Mouse (Mus musculus) G1E-ER4 (cell line): Measurements from ENCODE around the gene Nudt5. TPM values are rescaled to one million over a fixed set of nuclear protein-coding genes. Genes with fewer than 3 reads are reported as not detected.

Source experiments
- GATA1 ChIP-seq: IDR thresholded peaks from one replicate; pipeline ENCODE4 v1.8.0; 2012; ENCODE audit warnings: low read length, inconsistent platforms
- polyA plus RNA-seq: library from polyadenylated mRNA; stranded (reverse); fragments of >175 nt; gene quantifications from 2 replicates; pipeline ENCODE4 v1.2.3, GENCODE M21; 2012

Gene Nudt5
- polyA plus RNA-seq, 1 experiment = 3.0 TPM

- TF ChIP-seq GATA1 = no peak
Measured at GRCm38 (mm10) chr2:5844181-5844872, 492 bp upstream of the Nudt5 start.

GRCm38 (mm10) chr2:5845826-5846225 lies 1.0 kb downstream of the Nudt5 start:
- TF ChIP-seq GATA1 = no peak

- TF ChIP-seq GATA1 = no peak
Measured at GRCm38 (mm10) chr2:5851116-5851515, 6.3 kb downstream of the Nudt5 start.

- TF ChIP-seq GATA1 = no peak
Measured at GRCm38 (mm10) chr2:5851866-5852265, 7.0 kb downstream of the Nudt5 start.

- TF ChIP-seq GATA1 = no peak
Measured at GRCm38 (mm10) chr2:5862834-5863233, 18.0 kb downstream of the Nudt5 start, which contains the start of gene Gm13199. Gene Gm13199 (minus strand): TSS chr2:5862934.

GRCm38 (mm10) chr2:5867681-5868080 lies 22.9 kb downstream of the Nudt5 start:
- TF ChIP-seq GATA1 = no peak

GRCm38 (mm10) chr2:5869746-5870145 lies 24.9 kb downstream of the Nudt5 start:
- TF ChIP-seq GATA1 = no peak

- no peak for TF ChIP-seq GATA1
Measured at GRCm38 (mm10) chr2:5877446-5877845, 32.6 kb downstream of the Nudt5 start.

- no peak for TF ChIP-seq GATA1
Measured at GRCm38 (mm10) chr2:5888865-5889264, 44.0 kb downstream of the Nudt5 start.

GRCm38 (mm10) chr2:5889412-5889811 lies 44.6 kb downstream of the Nudt5 start:
- TF ChIP-seq GATA1 = no peak

- TF ChIP-seq GATA1 = no peak
Measured at GRCm38 (mm10) chr2:5894296-5894695, 49.5 kb downstream of the Nudt5 start.

- TF ChIP-seq GATA1 = no peak
Measured at GRCm38 (mm10) chr2:5894843-5895570, 50.2 kb downstream of the Nudt5 start, which contains the start of gene Sec61a2. Gene Sec61a2 (minus strand): TSS chr2:5895432.

GRCm38 (mm10) chr2:5900145-5900544 lies 55.3 kb downstream of the Nudt5 start:
- no peak for TF ChIP-seq GATA1

GRCm38 (mm10) chr2:5906092-5906491 lies 61.3 kb downstream of the Nudt5 start:
- no peak for TF ChIP-seq GATA1

- no peak for TF ChIP-seq GATA1
Measured at GRCm38 (mm10) chr2:5906625-5907024, 61.8 kb downstream of the Nudt5 start.

- TF ChIP-seq GATA1 = no peak
Measured at GRCm38 (mm10) chr2:5911282-5911965, 66.6 kb downstream of the Nudt5 start.

Other genes with a start within 250 kb of the Nudt5 start
- gene Camk1d, start 130.5 kb upstream of the Nudt5 start, polyA plus RNA-seq = 20.5 and 21.0 TPM in 2 replicates
- gene Cdc123, start 145 bp downstream of the Nudt5 start, polyA plus RNA-seq = 120 and 169 TPM in 2 replicates
- not detected in 2 replicates for gene Gm13199, start 17.9 kb downstream of the Nudt5 start, polyA plus RNA-seq
- gene Sec61a2, start 50.4 kb downstream of the Nudt5 start, polyA plus RNA-seq = 1.3 and 3.7 TPM in 2 replicates
- not detected in 2 replicates for gene Dhtkd1, start 97.8 kb downstream of the Nudt5 start, polyA plus RNA-seq
- gene Upf2, start 106.5 kb downstream of the Nudt5 start, polyA plus RNA-seq = 3.5 and 3.8 TPM in 2 replicates